Mouse (Mus musculus) kidney, embryonic 14.5 days (tissue): Measurements from ENCODE around the gene Raver1. TPM values are rescaled to one million over a fixed set of nuclear protein-coding genes. Genes with fewer than 3 reads are reported as not detected.

Experiments
- ATAC-seq: fragments of 200-750 bp; cut with Nextera tagmentation; 2 replicates; pipeline ENCODE4 v1.8.0; 2017; ENCODE audit warnings: moderate number of reproducible peaks, mild to moderate bottlenecking, moderate TSS enrichment, moderate library complexity; ENCODE audit not compliant: low FRiP score, low TSS enrichment
- H3K27ac ChIP-seq: fragments of 300-500 bp; sonication (generic); 2 replicates; pipeline ENCODE4 v1.5.1; 2014; ENCODE audit warnings: low read depth, mild to moderate bottlenecking, low read length, moderate library complexity, mixed read lengths
- H3K27me3 ChIP-seq: fragments of 300-500 bp; sonication (generic); 2 replicates; pipeline ENCODE4 v1.6.1; 2014; ENCODE audit warnings: mild to moderate bottlenecking, low read length; ENCODE audit not compliant: control insufficient read depth, insufficient read depth
- H3K36me3 ChIP-seq: fragments of 300-500 bp; sonication (generic); 2 replicates; pipeline ENCODE4 v1.6.1; 2014; ENCODE audit warnings: low read length, mixed read lengths; ENCODE audit not compliant: control insufficient read depth, insufficient read depth
- H3K4me1 ChIP-seq: fragments of 300-500 bp; sonication (generic); 2 replicates; pipeline ENCODE4 v1.6.1; 2014; ENCODE audit warnings: low read length, mixed read lengths; ENCODE audit not compliant: control insufficient read depth, insufficient read depth
- H3K4me2 ChIP-seq: fragments of 300-500 bp; sonication (generic); replicated peaks from 2 replicates; pipeline ENCODE4 v1.6.1; 2014; ENCODE audit warnings: low read depth, mild to moderate bottlenecking, low read length
- H3K4me3 ChIP-seq: fragments of 300-500 bp; sonication (generic); 2 replicates; pipeline ENCODE4 v1.5.1; 2014; ENCODE audit warnings: mild to moderate bottlenecking, low read length
- H3K9ac ChIP-seq: fragments of 300-500 bp; sonication (generic); 2 replicates; pipeline ENCODE4 v1.6.1; 2014; ENCODE audit warnings: low read depth, mild to moderate bottlenecking, low read length, moderate library complexity
- H3K9me3 ChIP-seq: fragments of 300-500 bp; sonication (generic); 2 replicates; pipeline ENCODE4 v1.6.1; 2016; ENCODE audit warnings: low read length; ENCODE audit not compliant: control insufficient read depth
- WGBS: fragments of 180-500 bp; shearing (Covaris S2); extraction: QIAGEN DNeasy Blood & Tissue Kit; methylation state at CpG from one replicate; pipeline ENCODE4 v1.1.7; 2014; 5-methylcytosine and 5-hydroxymethylcytosine counted together
- polyA plus RNA-seq: library from polyadenylated mRNA; unstranded; fragments of >200 nt; fragmentation: Nextera tagmentation; extraction: Ambion mirVana; gene quantifications from 2 replicates; pipeline ENCODE4 v1.2.1, GENCODE M21; 2014

Gene Raver1
- polyA plus RNA-seq, 1 experiment from 2014 or later: 96.0 TPM

GRCm38 (mm10) chr9:21037481-21037891 is 54.3 kb downstream of the Raver1 start:
- Histone ChIP-seq H3K9me3 (no peaks in the 10 kb centered on the region), H3K4me2 (peak overlapping the region; percentile 50), H3K4me1 (peaks cover 29% of the 10 kb centered on the region), H3K27ac (no peak overlapping the region), H3K9ac (no peak overlapping the region), H3K27me3 (peaks cover 66% of the 10 kb centered on the region), H3K36me3 (no peaks in the 10 kb centered on the region), H3K4me3 (peak overlapping the region; percentile 33)
- WGBS: under 1% methylated on average over 31 of the region's 31 CpGs
- ATAC-seq: no peak

- Histone ChIP-seq H3K27me3 (peaks cover 74% of the 10 kb centered on the region), H3K36me3 (no peaks in the 10 kb centered on the region), H3K4me3 (peak overlapping the region; percentile 6), H3K9ac (no peak overlapping the region), H3K27ac (no peak overlapping the region), H3K4me2 (peak overlapping the region; percentile 50; the same call in 1 of the 2 replicates), H3K9me3 (no peaks in the 10 kb centered on the region), H3K4me1 (peaks cover 37% of the 10 kb centered on the region)
- 1% methylated on average over 22 of the region's 22 CpGs for WGBS
- ATAC-seq: no peak
Observed at GRCm38 (mm10) chr9:21036666-21037065, 55.1 kb downstream of the Raver1 start.

GRCm38 (mm10) chr9:21036161-21036560 is 55.6 kb downstream of the Raver1 start:
- H3K9ac ChIP-seq: no peak overlapping the region
- peaks cover 38% of the 10 kb centered on the region for H3K4me1 ChIP-seq
- no peak overlapping the region for H3K27ac ChIP-seq
- no peaks in the 10 kb centered on the region for H3K36me3 ChIP-seq
- WGBS: 7% methylated on average over 20 of the region's 20 CpGs
- H3K4me3 ChIP-seq: peak overlapping the region; percentile 6; the same call in 1 of the 2 replicates
- peaks cover 76% of the 10 kb centered on the region for H3K27me3 ChIP-seq
- no peak for ATAC-seq
- H3K4me2 ChIP-seq: no peak overlapping the region
- H3K9me3 ChIP-seq: no peaks in the 10 kb centered on the region

GRCm38 (mm10) chr9:21035586-21035985 is 56.2 kb downstream of the Raver1 start:
- Histone ChIP-seq H3K4me3 (no peak overlapping the region), H3K4me2 (no peak overlapping the region), H3K9me3 (no peaks in the 10 kb centered on the region), H3K36me3 (no peaks in the 10 kb centered on the region), H3K27ac (no peak overlapping the region), H3K4me1 (peaks cover 38% of the 10 kb centered on the region), H3K27me3 (peaks cover 76% of the 10 kb centered on the region), H3K9ac (no peak overlapping the region)
- ATAC-seq: no peak
- WGBS: 21% methylated on average over 9 of the region's 9 CpGs

- H3K27me3 ChIP-seq: peaks cover 82% of the 10 kb centered on the region
- 0 out of 2 replicates have a peak overlapping the region, but pooled peaks have one; percentile 2 for H3K4me3 ChIP-seq
- H3K36me3 ChIP-seq: no peaks in the 10 kb centered on the region
- no peak overlapping the region for H3K9ac ChIP-seq
- H3K27ac ChIP-seq: no peak overlapping the region
- H3K4me1 ChIP-seq: peaks cover 48% of the 10 kb centered on the region
- ATAC-seq: no peak
- H3K9me3 ChIP-seq: no peaks in the 10 kb centered on the region
- H3K4me2 ChIP-seq: no peak overlapping the region
- WGBS: 2% methylated on average over 17 of the region's 17 CpGs
Observed at GRCm38 (mm10) chr9:21034481-21035085, 57.2 kb downstream of the Raver1 start.

- WGBS: under 1% methylated on average over 34 of the region's 34 CpGs
- Histone ChIP-seq H3K4me3 (peak overlapping the region; percentile 47), H3K27ac (no peak overlapping the region), H3K4me1 (peaks cover 52% of the 10 kb centered on the region), H3K9ac (peak overlapping the region; percentile 50; the same call in 1 of the 2 replicates), H3K9me3 (no peaks in the 10 kb centered on the region), H3K4me2 (peak overlapping the region; percentile 89), H3K27me3 (peaks cover 76% of the 10 kb centered on the region), H3K36me3 (no peaks in the 10 kb centered on the region)
- peak; percentile 65 for ATAC-seq
Observed at GRCm38 (mm10) chr9:21033136-21033535, 58.7 kb downstream of the Raver1 start.

GRCm38 (mm10) chr9:21032491-21032890 is 59.3 kb downstream of the Raver1 start:
- WGBS: 2% methylated on average over 7 of the region's 7 CpGs
- no peaks in the 10 kb centered on the region for H3K36me3 ChIP-seq
- peak overlapping the region; percentile 47 for H3K4me3 ChIP-seq
- H3K9me3 ChIP-seq: no peaks in the 10 kb centered on the region
- H3K4me2 ChIP-seq: peak overlapping the region; percentile 89
- no peak overlapping the region for H3K27ac ChIP-seq
- no peak for ATAC-seq
- H3K4me1 ChIP-seq: peaks cover 52% of the 10 kb centered on the region
- peaks cover 75% of the 10 kb centered on the region for H3K27me3 ChIP-seq
- H3K9ac ChIP-seq: no peak overlapping the region

GRCm38 (mm10) chr9:21031896-21032351 is 59.9 kb downstream of the Raver1 start, which contains the start of gene Icam5:
Icam5 (plus strand) TSS chr9:21032073.
- Histone ChIP-seq H3K4me1 (peaks cover 48% of the 10 kb centered on the region), H3K9ac (peak within 1 kb of the TSS; percentile 50; the same call in 1 of the 2 replicates), H3K27me3 (peaks cover 69% of the 10 kb centered on the region), H3K4me2 (peak within 1 kb of the TSS; percentile 89), H3K36me3 (no peaks in the 10 kb centered on the region), H3K9me3 (no peaks in the 10 kb centered on the region), H3K4me3 (peak within 1 kb of the TSS; percentile 47), H3K27ac (no peak within 1 kb of the TSS)
- ATAC-seq: no peak
- WGBS: 0% methylated on average over 34 of the region's 35 CpGs

GRCm38 (mm10) chr9:21031251-21031895 is 60.4 kb downstream of the Raver1 start:
- under 1% methylated on average over 36 of the region's 36 CpGs for WGBS
- 0 out of 2 replicates have a peak overlapping the region, but pooled peaks have one; percentile 45 for H3K9ac ChIP-seq
- H3K4me1 ChIP-seq: peaks cover 43% of the 10 kb centered on the region
- no peaks in the 10 kb centered on the region for H3K9me3 ChIP-seq
- H3K27ac ChIP-seq: no peak overlapping the region
- no peaks in the 10 kb centered on the region for H3K36me3 ChIP-seq
- ATAC-seq: peak; percentile 15
- H3K4me3 ChIP-seq: peak overlapping the region; percentile 47
- peaks cover 64% of the 10 kb centered on the region for H3K27me3 ChIP-seq
- H3K4me2 ChIP-seq: peak overlapping the region; percentile 64
